Mouse (Mus musculus): Measurements from ENCODE around the gene Gm45799. TPM values are rescaled to one million over a fixed set of nuclear protein-coding genes. Genes with fewer than 3 reads are reported as not detected.

Gene Gm45799
- polyA plus RNA-seq, 1 experiment from 2014 or later, result 34.3 TPM

DNA sequence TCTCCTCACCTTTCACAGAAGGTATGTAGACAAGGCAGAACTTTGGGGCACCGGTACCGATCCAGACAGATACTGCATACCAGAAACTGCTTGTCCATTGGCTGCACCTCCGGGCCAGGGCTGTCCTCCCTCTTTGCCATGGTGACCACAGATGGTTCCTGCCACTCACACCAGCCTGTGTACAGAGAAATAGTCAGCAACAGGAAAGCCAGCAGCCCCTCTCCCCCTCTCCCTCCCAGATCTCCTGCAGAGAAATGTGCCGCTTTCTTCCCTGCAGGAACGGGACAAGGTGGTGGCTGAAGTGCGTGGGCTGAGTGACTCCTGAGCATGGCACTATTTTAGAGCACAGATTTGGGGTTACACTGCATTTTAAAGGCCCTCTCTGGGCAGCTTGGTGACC, 15.0 kb upstream of the Gm45799 start:
- 37% methylated on average over 6 of the region's 6 CpGs for WGBS
- H3K27ac ChIP-seq, result peak overlapping the region; percentile 45

DNA sequence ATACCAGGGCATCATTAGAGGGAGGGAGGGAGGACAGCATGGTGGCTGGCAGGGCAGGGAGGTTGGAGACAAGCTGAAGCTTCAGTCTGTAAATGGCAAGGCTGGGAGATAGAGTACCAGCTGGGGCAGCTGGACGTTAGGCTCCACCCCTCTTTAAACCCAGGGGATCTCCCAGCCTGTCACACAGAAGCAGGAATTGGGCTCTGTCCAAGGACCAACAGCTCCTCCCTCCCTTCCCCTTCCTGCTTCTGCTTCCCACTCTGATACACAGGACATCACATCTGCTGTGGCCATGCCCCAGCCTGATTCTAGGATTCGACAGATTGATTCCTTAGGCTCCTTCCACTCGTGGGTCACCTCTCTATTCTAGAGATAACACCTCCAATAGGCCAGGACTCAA, 11.7 kb upstream of the Gm45799 start:
- H3K9ac ChIP-seq, result no peak overlapping the region
- H3K4me3 ChIP-seq, result no peak overlapping the region
- H3K27ac ChIP-seq, result peak overlapping the region; percentile 70
- peaks cover 58% of the 10 kb centered on the region for H3K4me1 ChIP-seq
- H3K4me2 ChIP-seq, result 0 out of 2 replicates have a peak overlapping the region, but pooled peaks have one; percentile 1
- WGBS, result 7% methylated on average over 3 of the region's 3 CpGs
- H3K9me3 ChIP-seq, result no peaks in the 10 kb centered on the region
- H3K27me3 ChIP-seq, result no peaks in the 10 kb centered on the region
- peaks cover 15% of the 10 kb centered on the region for H3K36me3 ChIP-seq
- peak; percentile 50; the same call in 1 of the 2 replicates for ATAC-seq (ENCODE audit: borderline replicate concordance, extremely low read depth, low FRiP score, low TSS enrichment)

More for the DNA sequence above, 15.0 kb upstream of the Gm45799 start:
- Histone ChIP-seq H3K27me3 (no peaks in the 10 kb centered on the region), H3K4me2 (no peak overlapping the region), H3K4me1 (peaks cover 54% of the 10 kb centered on the region), H3K4me3 (no peak overlapping the region), H3K9me3 (no peaks in the 10 kb centered on the region), H3K36me3 (peaks cover 20% of the 10 kb centered on the region), H3K9ac (no peak overlapping the region)
- ATAC-seq (ENCODE audit: borderline replicate concordance, extremely low read depth, low FRiP score, low TSS enrichment), result peak; percentile 19; the same call in 1 of the 2 replicates

DNA sequence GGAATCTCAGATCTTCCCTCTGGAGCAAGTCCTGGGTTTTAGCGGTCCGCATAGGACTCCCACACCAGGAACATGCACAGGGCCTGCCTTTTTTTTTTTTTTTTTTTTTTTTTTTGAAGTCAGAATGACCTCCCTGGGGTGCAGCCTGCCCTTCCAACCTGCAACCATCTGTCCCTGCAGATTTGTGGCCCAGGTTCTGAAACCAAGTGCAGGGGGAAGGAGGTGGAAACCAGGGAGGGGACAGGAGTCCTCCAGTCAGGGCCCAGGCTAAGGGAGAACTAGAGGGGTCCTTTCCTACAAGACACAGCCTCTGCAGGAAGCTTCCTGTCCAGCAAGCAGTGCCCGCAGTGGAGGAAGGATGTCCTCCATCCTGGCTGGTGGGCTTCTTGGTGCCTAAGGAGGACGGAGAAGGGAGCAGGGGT, 7.8 kb upstream of the Gm45799 start:
- Histone ChIP-seq H3K9ac (peak overlapping the region; percentile 87), H3K4me1 (peaks cover 52% of the 10 kb centered on the region), H3K4me3 (peak overlapping the region; percentile 94), H3K27me3 (no peaks in the 10 kb centered on the region), H3K4me2 (peak overlapping the region; percentile 81), H3K36me3 (peaks cover 17% of the 10 kb centered on the region), H3K9me3 (no peaks in the 10 kb centered on the region), H3K27ac (0 out of 2 replicates have a peak overlapping the region, but pooled peaks have one; percentile 29)
- ATAC-seq (ENCODE audit: borderline replicate concordance, extremely low read depth, low FRiP score, low TSS enrichment), result 0 out of 2 replicates have a peak, but pooled peaks have one; percentile 1
- WGBS, result 12% methylated on average over 4 of the region's 4 CpGs

DNA sequence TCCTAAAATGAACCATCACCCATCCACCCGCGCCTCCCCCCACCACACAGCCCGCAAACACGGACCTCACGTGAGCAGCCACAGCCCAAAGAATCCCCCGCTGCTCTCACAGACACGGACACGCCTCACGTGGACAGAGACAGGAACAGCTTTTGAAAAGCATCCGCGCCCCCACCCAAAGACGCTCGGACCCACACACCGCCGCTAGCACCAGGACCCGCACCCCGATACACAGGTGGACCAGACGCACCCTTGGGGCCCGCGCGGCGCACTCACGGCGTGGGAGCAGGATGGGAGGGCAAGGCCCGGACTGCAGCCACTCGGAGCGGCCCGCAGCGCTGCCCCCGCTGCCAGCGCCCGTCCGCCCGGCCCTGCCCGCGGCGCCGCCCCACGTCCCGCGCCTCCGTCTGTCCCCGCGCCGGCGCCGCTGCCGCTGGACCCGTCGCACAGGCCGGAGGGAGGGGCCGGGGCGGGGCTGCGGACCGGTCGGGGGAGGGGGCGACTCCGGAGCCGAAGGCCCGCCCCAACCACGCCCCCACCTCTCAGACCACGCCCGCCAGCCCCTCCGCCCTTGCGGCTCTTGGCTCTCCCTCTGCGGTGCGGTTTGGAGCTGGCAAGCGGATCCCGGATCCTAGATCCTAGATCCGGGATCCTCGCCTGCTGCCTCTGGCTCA, 7.1 kb upstream of the Gm45799 start, which contains the start of gene Trim3:
Gene Trim3, minus strand, starts transcription at position 445 of the 674 bp plus-strand sequence.
- Histone ChIP-seq H3K36me3 (peaks cover 24% of the 10 kb centered on the region), H3K9me3 (no peaks in the 10 kb centered on the region), H3K4me3 (peak within 1 kb of the TSS; percentile 94), H3K4me2 (peak within 1 kb of the TSS; percentile 81), H3K4me1 (peaks cover 50% of the 10 kb centered on the region), H3K27ac (peak within 1 kb of the TSS; percentile 63), H3K9ac (peak within 1 kb of the TSS; percentile 87), H3K27me3 (no peaks in the 10 kb centered on the region)
- under 1% methylated on average over 69 of the region's 71 CpGs for WGBS
- peak; percentile 93 for ATAC-seq (ENCODE audit: borderline replicate concordance, extremely low read depth, low FRiP score, low TSS enrichment)

DNA sequence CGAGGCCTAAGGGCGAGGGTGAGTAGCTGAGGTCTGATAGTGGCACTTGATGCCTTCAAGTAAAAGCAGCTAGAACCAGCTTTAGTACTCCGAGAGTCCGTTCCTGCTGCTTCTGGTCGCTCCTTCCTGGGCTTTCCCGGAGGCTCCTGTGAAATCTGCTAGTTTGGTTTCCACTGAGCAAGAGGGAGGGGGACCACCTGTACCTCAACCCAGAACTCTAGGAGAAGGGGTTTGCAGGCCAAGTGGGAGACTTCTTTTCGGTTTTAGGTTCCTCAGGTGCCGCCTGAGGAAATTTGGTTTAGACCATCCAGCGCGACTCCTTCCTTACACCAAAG, 6.6 kb upstream of the Gm45799 start:
- Histone ChIP-seq H3K36me3 (peaks cover 24% of the 10 kb centered on the region), H3K27me3 (no peaks in the 10 kb centered on the region), H3K4me1 (peaks cover 48% of the 10 kb centered on the region), H3K4me2 (peak overlapping the region; percentile 81), H3K27ac (peak overlapping the region; percentile 63; the same call in 1 of the 2 replicates), H3K9ac (peak overlapping the region; percentile 65), H3K9me3 (no peaks in the 10 kb centered on the region), H3K4me3 (peak overlapping the region; percentile 94)
- 3% methylated on average over 10 of the region's 10 CpGs for WGBS
- no peak for ATAC-seq (ENCODE audit: borderline replicate concordance, extremely low read depth, low FRiP score, low TSS enrichment)

DNA sequence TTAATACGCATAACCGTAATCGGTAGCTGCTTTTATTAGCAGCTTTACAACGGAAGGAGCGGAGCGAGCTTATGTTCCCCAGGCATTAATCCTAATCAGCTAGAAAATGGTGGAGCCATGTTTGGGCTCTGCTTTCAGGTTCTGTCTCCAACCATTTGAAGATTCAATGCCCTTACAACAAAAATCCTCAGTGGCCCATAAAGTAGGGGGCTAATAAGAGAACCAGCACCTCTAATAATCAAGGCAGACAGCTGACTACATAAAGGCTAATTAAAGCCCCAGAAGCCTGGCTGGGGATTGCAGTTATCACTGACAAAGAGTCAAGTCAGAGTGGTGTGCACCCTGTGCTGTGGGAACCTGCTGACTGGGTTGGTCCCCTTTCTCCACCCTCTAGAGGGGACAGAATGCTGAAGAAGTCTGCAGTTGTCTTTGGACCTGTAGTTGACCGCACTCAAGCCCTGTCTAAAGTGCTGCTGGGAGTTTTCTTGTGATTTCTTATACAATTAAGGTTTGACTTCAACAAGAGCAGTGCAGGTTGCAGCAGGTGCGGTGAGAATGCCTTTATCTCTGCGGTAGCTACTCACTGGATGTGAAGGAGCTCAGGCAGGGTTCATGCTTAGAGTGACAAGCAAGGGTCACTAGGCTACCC, 6.0 kb upstream of the Gm45799 start:
- H3K9ac ChIP-seq, result no peak overlapping the region
- H3K9me3 ChIP-seq, result no peaks in the 10 kb centered on the region
- peaks cover 24% of the 10 kb centered on the region for H3K36me3 ChIP-seq
- H3K4me1 ChIP-seq, result peaks cover 48% of the 10 kb centered on the region
- WGBS, result 50% methylated on average over 9 of the region's 9 CpGs
- peak overlapping the region; percentile 94 for H3K4me3 ChIP-seq
- ATAC-seq (ENCODE audit: borderline replicate concordance, extremely low read depth, low FRiP score, low TSS enrichment), result no peak
- H3K4me2 ChIP-seq, result peak overlapping the region; percentile 81
- H3K27me3 ChIP-seq, result no peaks in the 10 kb centered on the region
- H3K27ac ChIP-seq, result peak overlapping the region; percentile 63; the same call in 1 of the 2 replicates

DNA sequence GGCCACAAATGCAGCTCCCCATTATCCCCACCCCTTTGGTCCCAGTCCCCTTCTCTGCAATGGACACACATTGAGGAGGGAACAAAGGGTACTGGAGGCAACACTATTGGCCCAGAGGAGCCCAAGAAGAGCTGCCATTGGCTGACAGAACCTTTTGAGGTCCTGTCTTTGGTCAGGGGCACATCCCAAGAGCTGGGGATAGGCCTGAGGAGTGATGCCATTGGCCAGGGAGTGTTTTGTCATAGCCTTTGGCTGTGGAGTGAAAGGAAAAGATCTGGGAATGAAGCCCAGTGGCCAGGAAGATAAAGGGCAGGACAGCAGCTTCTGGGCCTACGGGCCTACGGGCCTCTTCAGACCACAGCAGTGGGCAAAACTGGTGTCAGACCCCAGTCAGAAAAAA, 4.6 kb upstream of the Gm45799 start:
- Histone ChIP-seq H3K36me3 (peaks cover 24% of the 10 kb centered on the region), H3K4me2 (no peak overlapping the region), H3K9ac (no peak overlapping the region), H3K27ac (no peak overlapping the region), H3K4me3 (no peak overlapping the region), H3K9me3 (no peaks in the 10 kb centered on the region), H3K27me3 (no peaks in the 10 kb centered on the region), H3K4me1 (peaks cover 41% of the 10 kb centered on the region)
- WGBS, result 78% methylated on average over 2 of the region's 2 CpGs
- ATAC-seq (ENCODE audit: borderline replicate concordance, extremely low read depth, low FRiP score, low TSS enrichment), result no peak

DNA sequence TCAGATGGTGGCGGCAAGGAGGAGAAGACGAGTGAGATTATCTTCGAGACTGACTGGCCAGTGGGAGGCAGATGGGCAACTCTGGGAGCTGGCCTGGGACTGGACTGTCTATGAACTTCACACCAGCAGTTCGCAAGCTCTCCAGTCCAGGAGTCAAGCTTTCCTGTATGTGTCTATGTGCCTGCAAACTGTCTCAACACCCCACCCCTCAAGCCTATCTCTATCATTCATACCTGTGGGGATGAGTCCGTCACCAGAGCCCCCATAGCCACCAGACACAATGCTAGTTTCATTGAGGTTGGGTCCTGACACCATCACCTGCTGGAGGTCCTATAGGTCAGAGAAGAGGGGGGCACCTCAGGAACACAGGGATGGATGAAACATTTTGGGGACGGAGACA, 1.6 kb upstream of the Gm45799 start:
- ATAC-seq (ENCODE audit: borderline replicate concordance, extremely low read depth, low FRiP score, low TSS enrichment), result no peak
- WGBS, result 90% methylated on average over 6 of the region's 6 CpGs
- Histone ChIP-seq H3K4me3 (no peak overlapping the region), H3K9me3 (no peaks in the 10 kb centered on the region), H3K36me3 (peaks cover 36% of the 10 kb centered on the region), H3K27ac (no peak overlapping the region), H3K4me2 (peak overlapping the region; percentile 90; the same call in 1 of the 2 replicates), H3K27me3 (no peaks in the 10 kb centered on the region), H3K9ac (no peak overlapping the region), H3K4me1 (peaks cover 36% of the 10 kb centered on the region)

DNA sequence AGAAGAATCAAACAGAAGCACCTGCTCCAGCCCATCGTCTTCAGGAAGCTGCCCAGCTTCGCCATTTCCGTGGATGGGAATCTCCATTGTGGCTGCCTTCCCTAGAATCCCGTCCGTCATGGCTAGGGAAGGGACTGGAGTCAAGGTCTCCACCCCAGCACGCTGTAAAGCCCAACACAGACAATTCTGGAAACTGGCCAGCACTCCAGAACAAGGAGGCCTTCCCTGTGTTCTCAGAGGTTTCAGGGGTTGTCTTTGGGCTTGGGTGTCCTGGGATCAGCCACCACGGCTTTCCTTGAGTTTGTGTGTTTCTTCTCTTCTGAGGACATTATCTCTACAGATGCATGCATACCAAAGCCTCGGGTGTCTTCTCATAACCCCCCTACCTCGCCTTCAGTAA, 1.0 kb upstream of the Gm45799 start:
- Histone ChIP-seq H3K4me3 (peak overlapping the region; percentile 64), H3K9me3 (no peaks in the 10 kb centered on the region), H3K36me3 (peaks cover 41% of the 10 kb centered on the region), H3K27ac (no peak overlapping the region; the same call in 1 of the 2 replicates), H3K4me2 (peak overlapping the region; percentile 90), H3K9ac (peak overlapping the region; percentile 65; the same call in 1 of the 2 replicates), H3K4me1 (peaks cover 30% of the 10 kb centered on the region), H3K27me3 (no peaks in the 10 kb centered on the region)
- ATAC-seq (ENCODE audit: borderline replicate concordance, extremely low read depth, low FRiP score, low TSS enrichment), result no peak
- 46% methylated on average over 9 of the region's 9 CpGs for WGBS

DNA sequence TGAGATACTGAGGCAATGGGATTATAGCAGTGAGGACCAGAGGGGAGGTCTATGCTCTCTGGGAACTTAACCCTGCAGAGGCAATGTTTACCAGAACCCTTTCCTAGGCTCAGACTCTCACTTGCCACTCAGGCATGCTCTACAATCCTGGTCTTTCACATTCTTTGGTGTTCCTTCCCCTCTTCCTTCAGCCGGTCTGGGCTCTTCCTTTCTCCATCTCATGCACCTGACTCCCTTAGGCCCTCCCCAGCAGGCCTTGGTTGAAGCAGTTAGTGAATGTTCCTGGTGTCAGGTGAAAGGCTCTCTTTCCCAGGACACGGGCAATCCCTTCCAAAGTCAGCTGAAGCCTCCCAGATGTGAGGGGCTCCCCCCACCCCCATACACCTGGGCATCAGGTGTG, 596 bp upstream of the Gm45799 start, which contains the start of gene Timm10b:
Gene Timm10b, plus strand, starts transcription at position 301 of the 400 bp plus-strand sequence.
- WGBS, result 0% methylated on average over 2 of the region's 2 CpGs
- no peak for ATAC-seq (ENCODE audit: borderline replicate concordance, extremely low read depth, low FRiP score, low TSS enrichment)
- peaks cover 28% of the 10 kb centered on the region for H3K4me1 ChIP-seq
- H3K4me2 ChIP-seq, result peak within 1 kb of the TSS; percentile 90
- peak within 1 kb of the TSS; percentile 74 for H3K9ac ChIP-seq
- peaks cover 43% of the 10 kb centered on the region for H3K36me3 ChIP-seq
- peak within 1 kb of the TSS; percentile 64 for H3K4me3 ChIP-seq
- no peaks in the 10 kb centered on the region for H3K9me3 ChIP-seq
- no peaks in the 10 kb centered on the region for H3K27me3 ChIP-seq
- peak within 1 kb of the TSS; percentile 90 for H3K27ac ChIP-seq

DNA sequence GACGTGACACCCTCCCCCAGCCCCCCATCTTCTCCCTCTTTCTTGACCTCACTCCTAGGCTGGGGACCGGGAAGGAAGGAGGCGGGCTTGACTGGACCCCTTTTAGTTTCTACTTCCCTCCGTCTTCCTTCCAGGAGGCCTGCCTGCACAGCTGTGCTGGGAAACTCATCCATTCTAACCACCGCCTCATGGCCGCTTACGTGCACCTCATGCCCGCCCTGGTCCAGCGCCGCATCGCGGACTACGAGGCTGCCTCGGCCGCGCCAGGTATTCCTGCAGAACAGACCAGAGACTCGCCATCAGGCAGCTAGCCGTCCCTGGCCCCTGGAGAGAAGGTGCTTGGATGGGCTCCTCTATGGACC, 523 bp downstream of the Gm45799 start:
- Histone ChIP-seq H3K27me3 (no peaks in the 10 kb centered on the region), H3K27ac (peak overlapping the region; percentile 90), H3K9me3 (no peaks in the 10 kb centered on the region), H3K4me2 (peak overlapping the region; percentile 90), H3K4me3 (peak overlapping the region; percentile 64), H3K9ac (peak overlapping the region; percentile 74), H3K4me1 (peaks cover 28% of the 10 kb centered on the region), H3K36me3 (peaks cover 45% of the 10 kb centered on the region)
- 0% methylated on average over 18 of the region's 18 CpGs for whole genome bisulfite sequencing
- peak; percentile 31; the same call in 1 of the 2 replicates for ATAC-seq (ENCODE audit: borderline replicate concordance, extremely low read depth, low FRiP score, low TSS enrichment)

DNA sequence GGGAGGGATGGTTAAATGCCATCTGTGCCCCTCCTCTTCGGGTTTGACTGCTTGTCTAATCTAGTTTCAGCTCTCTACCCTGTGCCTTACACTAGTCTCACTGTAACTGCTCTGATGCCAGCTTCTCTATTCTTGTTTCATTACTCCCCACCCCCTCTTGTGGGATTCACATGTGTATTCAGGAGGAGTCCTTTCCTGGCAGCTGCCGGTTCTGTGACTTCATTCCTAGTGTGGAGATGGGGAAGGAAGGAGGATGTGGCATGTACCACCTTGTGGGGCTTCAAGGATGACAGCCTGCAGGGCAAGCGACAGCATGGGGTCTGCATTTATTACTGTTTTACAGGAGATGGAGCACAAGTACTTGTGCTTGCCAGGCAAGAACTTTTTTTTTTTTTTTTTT, 1.6 kb downstream of the Gm45799 start:
- WGBS, result 55% methylated on average over 3 of the region's 3 CpGs
- Histone ChIP-seq H3K36me3 (peaks cover 35% of the 10 kb centered on the region), H3K4me2 (peak overlapping the region; percentile 90), H3K27me3 (no peaks in the 10 kb centered on the region), H3K9me3 (no peaks in the 10 kb centered on the region), H3K4me3 (peak overlapping the region; percentile 64), H3K4me1 (peaks cover 28% of the 10 kb centered on the region), H3K27ac (peak overlapping the region; percentile 90), H3K9ac (no peak overlapping the region)
- no peak for ATAC-seq (ENCODE audit: borderline replicate concordance, extremely low read depth, low FRiP score, low TSS enrichment)
